Mouse (Mus musculus): ENCODE data around the gene Ace3.

Gene Ace3

DNA sequence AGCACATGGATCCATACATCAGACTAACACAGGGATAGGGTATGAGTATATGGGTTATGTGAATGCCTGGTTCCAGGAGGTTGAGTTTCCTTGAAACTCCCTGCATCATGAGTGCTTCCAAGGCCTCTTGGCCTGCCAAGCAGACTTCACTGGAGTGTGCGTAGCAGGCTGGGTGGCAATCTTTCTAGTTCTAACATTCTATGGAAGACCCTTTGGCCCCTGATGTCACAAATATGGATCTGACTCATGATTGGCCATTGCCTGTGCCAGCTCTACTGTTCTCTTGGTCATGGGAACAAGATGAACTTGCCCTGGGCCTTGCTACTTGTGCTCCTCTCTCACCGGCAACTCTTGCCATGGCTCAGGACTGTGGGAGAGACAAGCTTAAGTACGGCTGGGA is at the start of gene Ace3:
Gene Ace3 (plus strand): TSS at position 301 of the 400 bp plus-strand sequence.
- DNase-seq (ENCODE audit: low read depth, low spot score) = no peak

DNA sequence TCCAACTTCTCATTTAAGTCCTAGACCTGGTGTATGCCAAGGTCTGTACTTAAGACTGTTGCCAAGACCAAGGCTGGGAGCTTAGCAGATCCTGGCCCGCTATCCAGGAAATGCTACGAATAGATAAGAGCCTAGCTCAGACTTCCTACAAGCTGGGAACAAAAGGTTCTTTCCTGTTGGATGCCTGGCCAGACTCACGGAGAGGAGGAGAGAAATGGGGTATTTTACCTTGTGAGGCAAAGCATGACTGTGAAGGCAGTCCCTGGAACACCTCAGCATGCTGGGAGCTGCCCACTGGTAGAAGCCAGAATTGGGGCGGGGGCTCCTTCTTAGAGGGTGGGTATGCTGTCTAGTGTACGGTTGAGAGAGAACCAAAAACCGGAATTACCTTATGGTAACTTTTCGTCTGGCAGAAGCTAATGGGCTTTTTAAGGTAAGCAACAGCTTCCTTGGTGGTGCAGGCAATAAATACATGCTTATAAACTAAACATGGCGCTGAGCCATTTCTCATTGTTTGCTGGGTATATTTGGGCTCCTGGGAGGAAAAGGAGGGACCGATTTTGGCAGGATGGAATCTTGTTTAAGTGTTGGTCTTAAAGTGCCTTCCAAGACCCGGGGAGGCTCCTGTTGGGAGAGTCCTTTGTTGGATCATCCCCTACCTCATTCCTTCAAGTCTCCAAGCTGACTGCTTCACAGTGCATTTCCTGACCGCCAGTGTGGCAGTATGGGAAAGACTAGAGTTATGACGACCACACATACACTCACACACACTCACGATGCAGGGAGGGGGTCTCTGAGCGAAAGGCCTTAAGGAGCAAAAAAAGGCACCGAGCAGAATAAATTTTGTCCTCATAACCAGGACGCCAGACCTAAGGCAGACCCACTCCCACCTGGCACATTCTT is 49.5 kb upstream of the Ace3 start:
- DNase-seq (ENCODE audit: low read depth, low spot score) = peak; percentile 20

DNA sequence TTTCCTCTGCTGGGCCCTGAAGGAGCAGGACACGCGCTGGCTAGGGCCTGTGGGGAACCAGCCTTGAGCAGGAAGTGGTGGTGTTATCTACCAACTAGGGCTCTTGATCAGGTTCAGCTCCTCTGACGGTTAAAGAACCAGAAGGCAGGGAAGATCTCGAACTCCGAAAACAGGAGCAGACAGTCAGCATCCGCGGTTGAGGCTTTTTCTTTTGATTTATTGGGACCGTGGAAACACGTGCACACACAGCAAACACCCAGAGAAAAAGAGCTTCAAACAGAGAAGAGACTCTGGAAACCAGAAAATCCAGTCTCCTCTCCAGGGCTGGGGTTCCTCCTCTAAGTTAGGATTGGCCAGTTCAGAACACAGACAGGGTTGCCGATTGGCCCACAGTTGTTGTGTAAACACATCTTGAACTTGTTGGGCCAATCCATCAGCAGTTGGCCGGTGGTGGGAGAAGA is 47.8 kb upstream of the Ace3 start:
- peak; percentile 32 for DNase-seq (ENCODE audit: low read depth, low spot score)

DNA sequence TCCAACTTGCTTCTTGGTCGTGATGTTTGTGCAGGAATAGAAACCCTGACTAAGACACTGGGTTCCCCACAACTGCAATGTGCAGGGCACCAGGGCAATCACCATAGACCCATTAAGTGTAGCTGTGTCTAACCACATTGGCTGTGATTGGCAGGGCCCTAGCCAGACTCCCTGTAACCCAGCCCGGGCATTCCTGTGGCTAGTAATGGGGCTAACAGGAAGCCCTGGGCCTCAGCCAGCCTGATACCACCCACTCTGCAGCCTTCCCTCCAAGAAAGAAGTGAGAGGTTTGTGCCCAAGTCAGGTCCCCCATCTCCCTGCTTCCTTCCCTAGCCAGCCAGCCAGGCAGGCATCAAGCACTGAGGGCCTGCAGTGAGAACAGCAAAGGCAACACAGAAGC is 46.2 kb upstream of the Ace3 start:
- no peak for DNase-seq (ENCODE audit: low read depth, low spot score)

DNA sequence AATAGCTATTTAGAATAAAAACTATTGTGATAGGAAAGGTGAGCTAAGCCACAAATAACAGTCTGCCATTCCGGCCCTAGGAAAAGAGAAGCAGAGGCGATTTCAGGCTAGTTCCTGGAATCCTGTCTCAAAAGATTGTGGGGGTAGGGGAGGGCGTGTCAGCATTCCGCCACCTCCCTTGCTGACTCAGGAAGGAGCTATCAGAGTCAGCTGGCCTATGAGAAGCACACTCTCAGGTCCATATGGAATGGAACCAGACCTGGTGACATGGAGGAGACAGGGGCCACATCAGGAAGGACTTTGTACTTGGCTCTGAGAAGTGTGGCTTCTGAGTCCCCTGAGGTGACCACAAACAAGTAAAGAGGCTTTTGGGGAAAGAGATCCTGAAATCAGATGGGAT is 44.0 kb upstream of the Ace3 start:
- peak; percentile 81 for DNase-seq (ENCODE audit: low read depth, low spot score)

DNA sequence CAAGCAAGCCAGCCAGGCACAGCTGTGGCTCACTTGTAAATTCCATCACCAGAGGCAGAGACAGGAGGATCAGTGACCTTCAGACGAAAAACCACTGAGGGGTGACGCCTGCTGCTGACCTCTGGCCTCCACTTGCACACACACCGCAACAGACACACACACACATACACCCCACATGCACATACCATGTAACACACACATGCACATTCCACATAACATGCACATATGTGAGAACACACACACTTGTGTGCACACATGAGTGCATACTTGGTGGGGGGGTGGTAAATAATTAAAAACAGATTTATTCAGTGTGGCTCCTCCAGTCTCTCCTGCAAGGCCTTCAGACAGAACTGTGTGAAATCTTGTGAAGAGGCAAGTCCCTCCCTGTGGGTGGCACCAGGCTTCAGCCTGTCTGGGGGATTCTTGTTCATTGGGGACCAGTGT is 42.9 kb upstream of the Ace3 start:
- DNase-seq (ENCODE audit: low read depth, low spot score) = no peak

DNA sequence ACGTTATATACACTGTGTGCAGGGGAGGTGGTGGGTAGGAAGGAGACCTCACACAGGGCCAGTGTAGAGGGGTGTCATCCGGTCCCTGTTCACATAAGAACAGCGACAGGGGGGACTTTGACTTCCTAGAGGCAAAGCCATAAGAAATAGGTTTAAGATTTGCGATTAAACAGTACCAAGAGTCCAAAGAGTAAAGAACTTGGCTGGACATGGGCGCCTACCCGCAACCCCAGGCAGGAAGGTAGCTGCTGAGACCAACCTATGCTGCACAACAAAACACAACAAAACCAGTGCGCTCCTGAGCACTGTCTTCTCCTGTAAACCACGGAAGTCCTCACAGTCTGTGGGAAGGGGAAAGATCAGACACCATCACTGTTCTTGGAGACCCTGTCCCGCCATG is 42.4 kb upstream of the Ace3 start:
- no peak for DNase-seq (ENCODE audit: low read depth, low spot score)

DNA sequence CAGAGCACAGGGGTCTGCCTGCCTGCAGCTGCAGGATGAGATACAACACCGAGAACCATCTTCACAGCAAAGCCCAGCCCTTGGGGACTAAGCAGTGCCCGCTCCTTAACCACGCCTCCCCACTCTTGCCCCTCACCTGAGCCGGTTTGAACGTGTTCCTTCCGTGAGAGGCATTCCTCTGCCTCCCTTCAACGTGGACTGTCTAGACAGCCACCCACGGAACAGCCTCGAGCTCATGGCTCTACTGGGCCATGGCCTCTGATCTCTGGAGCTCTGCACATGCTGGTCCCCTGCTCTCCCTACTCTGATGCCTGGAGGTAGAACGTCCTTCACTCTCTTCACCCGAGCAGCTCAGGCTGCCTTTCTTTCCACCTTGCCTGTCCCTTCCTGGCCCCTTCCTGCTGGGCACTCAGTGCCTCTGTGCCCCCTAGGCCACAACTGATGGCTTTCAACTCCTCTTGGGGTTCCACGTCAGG is 41.5 kb upstream of the Ace3 start, which contains the start of gene Cyb561:
Gene Cyb561 (minus strand): TSS at position 426 of the 476 bp plus-strand sequence.
- DNase-seq (ENCODE audit: low read depth, low spot score) = peak; percentile 79

DNA sequence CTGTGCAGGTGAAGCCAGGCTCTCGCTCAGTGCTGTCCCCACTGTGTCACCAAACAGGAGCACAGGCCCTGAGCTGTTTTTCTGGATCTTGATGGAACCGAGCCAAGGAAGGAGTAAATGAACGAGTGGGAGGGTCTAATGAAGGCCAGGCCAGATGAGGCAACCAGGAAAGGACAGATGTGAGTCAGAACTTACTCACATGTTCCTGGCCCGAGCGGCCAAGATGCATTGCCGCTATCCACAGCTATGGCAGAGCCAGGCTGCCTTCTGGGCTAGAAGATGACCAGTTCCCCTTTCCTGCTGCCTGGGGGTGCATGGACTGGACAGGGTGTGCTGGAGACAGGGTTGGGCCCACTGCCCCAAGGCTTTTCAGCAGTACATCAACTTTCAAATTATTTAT is 41.1 kb upstream of the Ace3 start:
- DNase-seq (ENCODE audit: low read depth, low spot score) = no peak

DNA sequence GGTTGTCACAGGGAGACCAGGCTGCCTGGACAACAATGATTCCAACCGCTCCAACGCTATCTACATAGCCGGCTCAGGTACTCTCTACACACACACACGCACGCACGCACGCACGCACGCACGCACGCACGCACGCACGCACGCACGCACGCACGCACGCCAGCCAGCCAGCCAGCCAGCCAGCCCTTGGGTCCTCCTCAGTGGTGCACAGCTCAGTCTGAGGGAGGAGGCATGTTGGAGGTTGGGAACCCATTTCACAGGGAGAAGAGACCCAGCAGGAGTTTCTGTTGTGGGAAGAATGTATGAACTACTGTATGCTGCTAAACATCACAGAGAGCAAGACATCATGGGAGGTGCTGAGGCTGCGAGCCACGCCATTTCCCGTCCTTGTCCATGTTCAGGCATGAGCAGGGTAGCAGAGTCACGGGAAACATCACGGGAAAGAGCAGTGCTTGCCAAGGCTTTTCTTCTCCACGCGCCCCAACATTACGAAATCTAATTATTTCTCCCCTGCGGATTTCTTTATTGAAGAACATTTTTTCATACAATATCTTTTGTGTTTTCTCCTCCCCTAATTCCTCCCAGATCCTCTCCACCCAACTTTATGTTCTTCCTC is 38.6 kb upstream of the Ace3 start:
- peak; percentile 87 for DNase-seq (ENCODE audit: low read depth, low spot score)

DNA sequence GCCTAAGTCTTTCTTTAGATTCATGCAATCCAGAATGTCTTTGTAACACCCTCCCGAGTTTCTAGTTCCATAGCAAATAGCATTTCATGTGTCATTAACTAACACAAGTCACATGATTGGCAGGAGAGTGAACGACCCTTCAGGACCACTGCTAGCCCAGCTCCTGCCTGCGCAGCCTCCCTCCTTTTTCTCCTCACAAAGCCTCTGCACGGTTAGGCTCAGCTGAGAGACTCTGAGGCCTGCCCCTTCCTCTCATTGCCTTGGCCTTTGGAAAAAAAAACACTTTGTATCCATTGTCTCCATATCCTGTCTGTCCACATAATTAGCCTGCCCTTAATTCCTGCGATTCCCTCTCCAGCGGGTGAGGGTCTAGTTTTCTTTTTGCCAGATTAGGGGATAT is 37.0 kb upstream of the Ace3 start:
- no peak for DNase-seq (ENCODE audit: low read depth, low spot score)

DNA sequence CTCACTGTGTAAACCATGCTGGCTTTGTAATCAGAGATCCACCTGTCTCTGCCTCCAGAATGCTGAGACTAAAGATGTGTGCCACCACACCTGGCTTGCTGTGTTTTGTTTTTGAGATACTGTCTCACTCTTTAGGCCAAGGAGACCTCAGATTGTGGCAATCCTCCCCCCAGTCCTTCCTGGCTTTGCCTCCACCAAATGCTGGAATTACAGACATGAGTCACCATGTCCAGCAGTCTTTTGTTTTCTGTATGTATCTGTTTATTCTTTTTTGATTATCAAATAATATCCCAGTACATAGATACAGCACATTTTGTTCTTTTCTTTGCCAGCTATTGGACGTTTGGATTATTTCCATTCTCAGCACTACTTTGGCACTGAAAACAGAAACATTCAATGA is 35.9 kb upstream of the Ace3 start:
- DNase-seq (ENCODE audit: low read depth, low spot score) = no peak

DNA sequence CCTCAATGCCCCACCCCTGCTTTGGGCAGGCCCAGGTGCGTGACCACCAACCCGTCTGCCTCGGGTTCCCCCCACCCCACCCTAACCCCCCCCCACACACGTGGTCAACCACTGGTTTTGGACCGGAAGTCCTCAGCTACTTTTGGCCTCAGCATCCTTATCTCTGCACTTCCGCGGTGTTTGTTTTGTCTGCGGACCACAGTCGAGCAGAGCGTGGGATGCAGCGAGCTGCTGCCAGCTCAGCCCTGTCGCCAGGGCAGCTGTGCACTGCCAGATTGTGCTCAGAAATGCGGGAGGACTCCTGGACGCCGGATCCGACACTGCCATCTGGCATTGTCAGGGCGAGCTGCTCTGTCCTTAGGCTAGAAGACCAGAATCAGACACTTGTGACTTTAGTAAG is 35.1 kb upstream of the Ace3 start:
- DNase-seq (ENCODE audit: low read depth, low spot score) = no peak

DNA sequence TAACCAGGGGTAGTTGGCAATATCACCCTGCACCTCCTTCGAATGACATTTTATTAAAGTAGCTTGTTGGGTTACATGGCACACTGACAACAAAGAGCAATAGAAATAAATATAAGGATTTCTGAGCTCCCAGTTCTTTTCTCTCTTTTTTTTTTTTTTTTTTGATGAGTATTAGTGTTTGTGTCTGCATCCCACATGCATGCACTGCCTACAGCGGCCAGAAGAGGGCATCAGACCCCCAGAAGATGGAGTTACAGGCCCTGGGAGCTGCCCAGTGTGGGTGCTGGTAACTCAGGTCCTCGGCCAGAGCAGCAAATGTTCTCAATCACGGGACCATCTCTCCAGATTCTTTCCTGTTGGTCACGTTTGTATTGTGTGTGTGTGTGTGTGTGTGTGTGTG is 29.8 kb upstream of the Ace3 start:
- peak; percentile 82 for DNase-seq (ENCODE audit: low read depth, low spot score)

DNA sequence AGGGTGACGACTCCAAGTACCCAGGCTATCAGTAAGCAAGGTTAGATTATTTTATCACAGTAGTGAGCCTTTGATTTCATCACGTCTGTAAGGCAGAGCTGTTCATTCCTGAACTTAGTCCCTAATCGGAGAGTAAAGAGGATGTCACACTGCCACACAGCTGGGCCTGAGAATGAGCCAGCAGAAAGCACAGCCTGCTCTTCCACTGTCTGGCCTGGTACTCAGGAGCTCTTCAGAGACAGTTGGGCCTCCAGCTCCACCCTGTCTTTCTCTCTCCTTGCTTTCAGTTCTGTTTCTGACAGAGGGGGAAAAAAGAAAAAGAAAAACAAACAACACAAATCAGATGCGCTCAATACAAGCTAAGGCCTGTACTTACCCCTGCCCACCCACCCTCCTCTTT is 28.2 kb upstream of the Ace3 start:
- DNase-seq (ENCODE audit: low read depth, low spot score) = no peak

DNA sequence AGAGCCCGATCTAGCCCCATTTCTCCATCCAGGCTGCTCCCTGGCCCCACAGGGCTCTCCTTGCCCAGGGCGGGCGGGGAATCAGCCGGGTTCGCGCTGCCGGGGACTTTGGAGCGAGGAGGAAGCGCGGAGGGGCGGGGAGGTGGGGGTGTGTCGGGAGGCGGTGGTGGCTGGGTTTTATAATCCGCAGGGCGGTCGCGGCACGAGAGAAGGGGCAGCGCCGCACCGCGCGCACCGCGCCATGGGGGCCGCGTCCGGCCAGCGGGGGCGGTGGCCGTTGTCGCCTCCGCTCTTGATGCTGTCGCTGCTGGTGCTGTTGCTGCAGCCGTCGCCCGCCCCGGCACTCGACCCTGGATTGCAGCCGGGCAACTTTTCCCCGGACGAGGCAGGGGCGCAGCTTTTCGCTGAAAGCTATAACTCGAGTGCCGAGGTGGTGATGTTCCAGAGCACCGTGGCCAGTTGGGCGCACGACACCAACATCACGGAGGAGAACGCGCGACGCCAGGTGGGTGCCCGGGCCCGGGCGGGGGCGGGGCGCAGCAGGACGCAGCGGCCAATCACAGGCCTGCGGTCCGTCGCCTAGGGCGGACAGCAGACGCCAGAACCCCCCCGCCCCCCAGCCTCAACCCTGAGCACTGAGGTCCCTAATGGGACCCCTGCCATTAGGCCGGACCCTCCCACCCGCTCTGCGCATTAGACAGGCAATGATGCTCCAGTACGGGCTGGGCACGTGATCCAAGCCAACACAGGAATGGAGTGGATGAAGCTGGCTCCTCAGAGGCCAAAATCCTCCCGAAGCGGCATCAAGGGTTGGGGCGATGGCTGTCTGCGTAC is 26.5 kb upstream of the Ace3 start, which contains the start of gene Ace:
Gene Ace (plus strand): TSS at position 205 of the 834 bp plus-strand sequence.
- DNase-seq (ENCODE audit: low read depth, low spot score) = peak; percentile 51

DNA sequence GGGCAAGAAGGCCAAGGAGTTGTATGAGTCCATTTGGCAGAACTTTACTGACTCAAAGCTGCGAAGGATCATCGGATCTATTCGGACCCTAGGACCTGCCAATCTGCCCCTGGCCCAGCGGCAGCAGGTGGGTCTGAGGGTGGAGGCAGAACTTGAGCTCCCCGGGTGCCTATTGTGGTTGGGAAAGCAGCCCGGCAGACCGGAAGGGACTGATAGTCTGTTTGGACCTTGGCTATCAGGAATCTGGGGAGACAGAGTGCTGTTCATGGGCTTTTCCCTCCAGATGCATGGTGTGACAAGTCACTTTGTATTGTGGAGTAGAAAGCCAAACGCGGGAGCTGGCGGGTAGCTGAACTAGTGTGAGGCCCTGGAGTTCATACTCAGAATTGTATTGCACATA is 25.5 kb upstream of the Ace3 start:
- no peak for DNase-seq (ENCODE audit: low read depth, low spot score)

DNA sequence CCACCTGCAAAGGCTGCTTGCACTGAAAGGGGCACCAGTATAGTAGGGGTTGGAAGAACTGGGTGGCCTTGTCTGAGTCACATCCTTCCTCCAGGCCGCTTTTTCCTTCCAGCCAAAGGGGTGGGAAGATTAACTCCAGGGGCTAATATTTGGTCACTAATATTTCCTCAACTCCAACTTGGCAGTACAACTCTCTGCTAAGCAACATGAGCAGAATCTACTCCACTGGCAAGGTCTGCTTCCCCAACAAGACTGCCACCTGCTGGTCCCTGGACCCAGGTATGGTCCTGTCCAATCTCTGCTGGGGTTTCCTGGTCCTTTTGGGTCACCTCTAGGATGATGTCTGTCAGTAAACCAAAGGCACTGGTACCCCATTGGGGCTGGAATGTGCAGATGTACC is 25.0 kb upstream of the Ace3 start:
- DNase-seq (ENCODE audit: low read depth, low spot score) = no peak

DNA sequence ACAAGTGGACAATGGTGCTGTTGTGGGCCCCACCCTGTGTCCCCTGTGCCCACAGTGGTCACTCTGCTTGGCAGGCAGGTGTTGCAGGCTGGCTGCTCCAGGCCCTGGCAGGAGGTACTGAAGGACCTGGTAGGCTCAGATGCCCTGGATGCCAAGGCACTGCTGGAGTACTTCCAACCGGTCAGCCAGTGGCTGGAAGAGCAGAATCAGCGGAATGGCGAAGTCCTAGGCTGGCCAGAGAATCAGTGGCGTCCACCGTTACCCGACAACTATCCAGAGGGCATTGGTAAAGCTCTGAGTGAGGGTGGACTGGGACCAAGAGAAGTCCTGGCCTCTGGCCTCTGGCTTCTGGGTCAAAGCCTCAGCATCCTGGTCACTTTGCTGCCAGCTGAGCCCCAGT is 19.9 kb upstream of the Ace3 start:
- no peak for DNase-seq (ENCODE audit: low read depth, low spot score)

DNA sequence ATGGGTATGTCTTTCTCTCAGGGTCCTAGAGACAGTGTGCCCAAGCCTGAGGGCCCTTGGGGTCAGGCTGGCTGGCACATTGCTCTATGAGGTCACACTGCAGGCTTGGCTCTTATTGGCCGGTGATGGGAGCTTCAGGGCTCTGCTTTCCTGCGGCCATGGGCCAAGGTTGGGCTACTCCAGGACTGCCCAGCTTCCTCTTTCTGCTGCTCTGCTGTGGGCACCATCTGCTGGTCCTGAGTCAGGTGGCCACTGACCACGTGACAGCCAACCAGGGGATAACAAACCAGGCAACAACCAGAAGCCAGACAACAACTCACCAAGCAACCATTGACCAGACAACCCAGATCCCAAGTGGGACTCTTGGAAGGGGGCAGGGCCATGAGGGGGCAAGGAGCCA is 19.4 kb upstream of the Ace3 start:
- DNase-seq (ENCODE audit: low read depth, low spot score) = no peak

DNA sequence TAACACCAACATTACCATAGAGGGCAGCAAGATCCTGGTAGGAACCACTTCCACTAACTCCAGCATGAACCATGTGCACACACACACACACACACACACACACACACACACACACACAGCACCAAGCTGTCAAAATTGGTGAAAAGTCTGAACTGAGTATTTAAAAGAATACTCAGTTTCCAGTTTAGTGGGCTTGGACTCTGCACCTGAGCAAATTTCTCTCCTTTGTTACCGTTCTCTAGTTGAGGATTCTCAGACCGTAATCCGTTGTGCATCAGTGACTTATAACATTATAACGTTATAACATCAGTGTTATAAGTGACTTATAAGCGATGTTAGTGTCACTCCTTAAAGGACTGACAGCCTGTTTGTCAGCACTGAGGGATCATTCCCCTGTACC is 18.8 kb upstream of the Ace3 start:
- DNase-seq (ENCODE audit: low read depth, low spot score) = no peak

DNA sequence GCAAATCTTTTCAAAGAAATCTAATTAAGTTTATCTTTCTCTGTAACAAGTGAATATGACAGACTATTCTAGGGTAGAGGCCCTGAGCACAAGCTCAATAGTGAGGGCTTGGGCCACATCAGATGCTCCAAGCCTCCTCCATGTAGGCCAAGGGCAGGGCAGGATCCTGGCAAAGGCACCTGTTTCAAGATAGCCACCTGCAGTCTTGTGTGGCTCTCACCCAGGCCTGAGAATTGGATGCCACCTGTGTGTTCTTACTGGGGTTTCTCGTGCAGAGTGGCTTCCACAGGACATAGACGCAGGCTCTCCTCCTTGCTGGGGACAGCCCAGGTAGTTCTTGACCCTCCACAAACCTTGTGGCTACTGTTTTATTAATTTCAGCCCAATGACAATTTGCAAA is 16.2 kb upstream of the Ace3 start:
- no peak for DNase-seq (ENCODE audit: low read depth, low spot score)
